Mouse (Mus musculus) T-helper 17 cell (primary cell): ENCODE measurements around the gene Slc1a2.

Experiments
- in situ Hi-C, 2 experiments: fragments of 300-600 bp; cut with MboI, MseI; formaldehyde crosslinking; loops; 1 replicate in 1 of 2; 2 replicates in 1 of 2; pipeline ENCODE4 v1.15.1; 2025; ENCODE audit warnings: high pct_unique_total_duplicates in 2 of 2

Gene Slc1a2

DNA sequence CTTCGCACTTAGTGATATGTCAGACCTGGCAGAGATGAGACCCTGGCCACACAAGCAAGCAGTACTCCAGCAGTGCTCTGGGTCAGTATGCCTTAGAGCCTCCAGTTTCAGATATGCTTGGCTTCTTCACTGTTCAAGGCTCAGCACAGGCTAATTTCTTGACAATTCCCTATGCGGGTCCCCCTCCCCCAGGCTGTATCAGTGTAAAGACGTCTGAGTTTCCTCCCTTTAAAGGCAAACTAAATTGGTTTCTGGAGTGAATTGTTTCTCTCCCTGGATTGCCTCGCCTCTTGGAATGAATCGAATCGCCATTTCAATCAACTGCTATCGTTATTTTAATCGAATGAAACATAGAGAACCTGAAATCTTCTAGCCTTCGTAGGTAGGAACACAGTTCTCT lies 4.5 kb downstream of the Slc1a2 start:
- in situ Hi-C loops: loop anchor here in 1 of 2 experiments (25.0 kb wide), 1 partner anchor 674 kb away; no protein-coding TSS in a partner anchor

DNA sequence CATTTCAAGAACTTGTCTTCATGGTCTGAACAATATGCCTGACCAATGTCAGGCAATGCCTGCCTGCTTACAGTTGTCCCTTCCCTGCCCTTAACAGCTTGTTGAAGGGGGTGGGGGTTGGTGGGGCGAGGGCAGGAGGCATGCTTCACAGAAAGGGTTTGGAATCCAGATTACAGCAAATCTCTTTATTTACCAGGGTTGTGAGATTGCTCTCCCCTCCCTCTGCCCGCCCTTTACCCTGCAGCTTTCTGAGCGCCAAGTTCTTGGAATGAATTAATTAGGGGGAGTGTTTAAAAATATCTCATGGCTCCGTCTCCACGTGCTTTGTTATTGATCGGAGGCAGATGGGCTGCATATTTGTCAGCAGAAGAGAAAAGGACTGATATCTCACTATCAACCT lies 4.9 kb downstream of the Slc1a2 start:
- in situ Hi-C loops: loop anchor here in 1 of 2 experiments (25.0 kb wide), 1 partner anchor 674 kb away; no protein-coding TSS in a partner anchor

GRCm38 (mm10) chr2:102663865-102664264 lies 5.4 kb downstream of the Slc1a2 start:
- in situ Hi-C loops: loop anchor here in 1 of 2 experiments (25.0 kb wide), 1 partner anchor 673 kb away; no protein-coding TSS in a partner anchor

GRCm38 (mm10) chr2:102667981-102668380 lies 9.5 kb downstream of the Slc1a2 start:
- in situ Hi-C loops: loop anchor here in 1 of 2 experiments (25.0 kb wide), 1 partner anchor 669 kb away; no protein-coding TSS in a partner anchor

- in situ Hi-C loops: loop anchor here in 1 of 2 experiments (25.0 kb wide), 1 partner anchor 668 kb away; no protein-coding TSS in a partner anchor
Observed at GRCm38 (mm10) chr2:102669580-102669979, 11.1 kb downstream of the Slc1a2 start.

DNA sequence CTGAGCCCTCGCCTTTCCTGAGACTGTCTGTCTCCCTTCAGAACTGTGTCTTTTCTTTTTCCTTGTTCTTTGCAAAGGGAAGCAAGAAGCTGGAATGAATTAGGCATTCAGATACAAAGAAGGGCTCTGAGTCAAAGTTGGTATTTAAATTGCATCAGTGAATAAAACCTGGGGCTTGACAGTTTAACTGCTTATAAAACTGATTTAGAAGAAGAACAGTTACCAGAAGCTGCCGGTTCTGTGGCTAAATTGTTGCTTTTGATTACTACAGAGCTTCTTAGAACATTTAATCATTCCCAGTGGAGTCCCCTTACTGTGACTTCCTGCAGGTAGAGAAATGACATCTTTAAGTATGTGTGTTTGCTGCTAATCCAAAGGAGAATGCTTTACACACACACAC lies 16.1 kb downstream of the Slc1a2 start:
- in situ Hi-C loops: loop anchor here in 1 of 2 experiments (25.0 kb wide), 1 partner anchor 663 kb away; no protein-coding TSS in a partner anchor

DNA sequence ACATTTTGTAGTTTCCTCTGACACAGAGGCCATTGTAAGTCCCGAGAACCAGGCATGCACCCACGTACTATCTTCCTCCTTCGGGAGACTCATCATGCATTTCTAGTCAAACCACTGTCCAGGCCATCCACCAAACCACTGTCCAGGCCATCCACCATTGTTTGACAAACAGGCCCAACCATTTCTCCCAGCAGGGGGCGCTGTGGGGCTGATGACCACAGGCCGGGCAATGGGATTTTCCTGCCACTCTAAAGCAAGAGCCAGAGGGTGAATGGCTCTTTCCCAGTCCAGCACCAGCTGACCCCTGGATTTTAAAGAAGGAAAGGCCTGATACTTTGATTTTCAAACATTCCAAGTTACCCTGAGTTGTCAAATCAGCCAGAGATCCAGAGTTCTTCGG lies 16.8 kb downstream of the Slc1a2 start:
- in situ Hi-C loops: loop anchor here in 1 of 2 experiments (5.0 kb wide), 1 partner anchor 402 kb away; no protein-coding TSS in a partner anchor

GRCm38 (mm10) chr2:102676716-102677312 lies 18.4 kb downstream of the Slc1a2 start:
- in situ Hi-C loops: loop anchor here in 1 of 2 experiments (5.0 kb wide), 1 partner anchor 400 kb away; no protein-coding TSS in a partner anchor

DNA sequence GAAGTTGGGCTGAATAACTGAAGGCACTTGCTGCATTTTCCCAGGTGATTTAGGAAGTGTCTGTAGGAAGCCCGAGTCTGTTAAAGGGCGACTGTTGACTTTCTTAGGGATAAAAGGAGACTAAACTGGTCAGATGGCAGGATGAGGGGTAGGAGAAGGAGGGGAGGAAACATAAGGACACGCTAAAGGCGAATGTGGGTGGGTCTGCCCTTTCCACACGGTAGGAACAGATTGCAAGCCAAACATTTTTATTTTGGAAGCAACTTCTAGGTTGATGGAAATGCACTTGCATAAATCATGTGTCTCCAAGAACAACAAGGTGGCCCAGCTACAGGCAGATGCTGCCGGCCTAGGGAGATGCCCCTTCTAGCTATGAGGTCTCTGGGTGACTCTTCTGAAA lies 18.9 kb downstream of the Slc1a2 start:
- in situ Hi-C loops: loop anchor here in 1 of 2 experiments (5.0 kb wide), 1 partner anchor 400 kb away; no protein-coding TSS in a partner anchor

- in situ Hi-C loops: loop anchor here (5.0 kb wide), 2 partner anchors 121 to 336 kb away; no protein-coding TSS in a partner anchor
Observed at GRCm38 (mm10) chr2:102681351-102681750, 22.9 kb downstream of the Slc1a2 start.

DNA sequence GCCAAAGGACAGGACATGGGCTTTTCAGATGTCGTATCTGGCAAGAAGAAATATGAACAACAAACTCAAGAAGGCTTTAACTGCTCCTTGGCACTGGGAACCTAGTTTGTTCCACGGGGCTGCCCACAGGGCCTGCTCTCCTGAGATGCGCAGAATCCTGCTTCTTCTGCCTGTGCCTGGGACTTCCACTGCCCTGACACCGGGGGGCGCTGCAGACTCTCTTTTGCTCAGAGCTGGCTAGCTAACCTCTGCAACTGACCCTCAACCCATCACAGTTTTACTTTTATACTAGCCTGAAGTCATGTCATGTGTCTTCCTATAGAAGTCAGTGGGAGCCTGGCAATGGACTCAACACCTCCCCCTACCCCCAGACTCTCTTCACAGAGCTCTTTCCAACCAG lies 23.7 kb downstream of the Slc1a2 start:
- in situ Hi-C loops: loop anchor here (5.0 kb wide), 2 partner anchors 120 to 335 kb away; no protein-coding TSS in a partner anchor

- in situ Hi-C loops: loop anchor here (5.0 kb wide), 2 partner anchors 42 to 402 kb away; no protein-coding TSS in a partner anchor
Observed at GRCm38 (mm10) chr2:102685371-102686107, 27.1 kb downstream of the Slc1a2 start.

DNA sequence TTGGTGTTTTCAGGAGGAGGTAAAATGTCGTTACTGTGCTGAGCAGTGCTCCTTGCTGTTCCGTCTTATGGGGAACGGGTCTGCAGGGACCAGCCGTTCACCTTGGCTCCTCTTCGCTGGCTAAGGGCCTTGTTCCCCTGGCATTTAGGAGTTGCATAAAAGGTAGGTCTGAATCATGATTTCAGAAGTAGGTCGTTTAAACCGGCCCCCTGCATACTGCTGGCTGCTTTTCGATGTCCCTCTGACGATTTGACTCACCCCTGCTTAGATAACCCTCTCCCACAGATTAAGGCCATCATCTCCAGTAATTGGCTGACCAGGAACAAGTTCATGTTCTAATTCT lies 27.6 kb downstream of the Slc1a2 start:
- in situ Hi-C loops: loop anchor here (5.0 kb wide), 2 partner anchors 41 to 401 kb away; no protein-coding TSS in a partner anchor

DNA sequence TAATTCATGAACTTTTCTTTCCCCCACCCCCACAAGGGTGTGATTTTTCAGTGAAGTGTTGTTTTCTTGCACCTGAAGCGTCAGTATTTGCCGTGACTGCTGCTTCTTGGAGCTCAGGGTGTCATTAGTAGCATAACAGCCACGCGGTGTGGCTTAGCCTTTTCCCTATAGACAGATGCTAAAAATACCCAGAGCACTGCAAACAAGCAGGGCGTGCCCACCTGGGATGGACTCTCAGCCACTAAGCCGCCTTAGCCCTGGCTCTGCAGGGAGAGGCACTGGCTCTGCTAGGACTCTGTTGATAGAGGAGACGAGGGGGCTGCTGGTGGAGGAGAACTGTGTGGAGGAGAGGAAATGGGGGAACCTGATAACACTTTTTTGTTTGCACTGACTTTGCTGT lies 35.1 kb downstream of the Slc1a2 start:
- in situ Hi-C loops: no loop called here

DNA sequence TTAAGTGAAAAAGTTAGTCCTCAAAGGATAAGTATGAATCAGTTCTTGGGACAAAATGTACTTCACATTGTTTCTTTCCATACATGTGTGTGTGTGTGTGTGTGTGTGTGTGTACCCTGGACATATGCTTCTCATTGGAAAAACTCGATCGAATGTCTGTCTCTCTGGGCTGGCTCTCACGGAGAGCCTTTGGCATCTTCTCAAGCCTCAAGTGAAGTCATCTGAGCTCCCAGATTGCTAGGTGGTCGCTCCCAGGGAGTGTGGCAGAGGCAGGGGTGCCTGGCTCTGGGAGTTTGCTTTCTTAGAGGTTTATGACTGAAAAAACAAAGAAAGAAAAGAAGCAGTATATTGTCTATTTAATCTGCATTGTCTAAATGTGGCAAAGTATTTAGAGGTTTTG lies 36.3 kb downstream of the Slc1a2 start:
- in situ Hi-C loops: loop anchor here in 1 of 2 experiments (5.0 kb wide), 1 partner anchor 48 kb away; no protein-coding TSS in a partner anchor

DNA sequence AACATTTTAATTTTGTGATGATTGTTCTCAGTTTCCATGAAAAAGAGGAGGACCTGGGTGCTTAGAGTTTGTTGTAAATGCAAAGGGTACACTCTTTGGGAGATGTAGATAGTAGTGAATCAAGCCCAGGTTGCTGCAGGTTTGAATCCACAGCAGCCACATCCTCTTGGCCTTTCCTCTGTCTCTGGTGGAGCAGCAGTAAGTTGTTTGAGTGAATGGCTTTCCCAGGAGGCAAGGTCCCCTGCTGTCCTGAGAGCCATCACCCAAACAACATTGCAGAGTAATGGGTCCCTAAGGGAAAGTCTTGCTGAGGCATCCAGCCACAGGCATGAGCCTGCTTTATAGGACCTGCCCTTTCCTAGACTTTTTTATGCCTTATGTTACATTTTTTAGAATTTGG lies 37.1 kb downstream of the Slc1a2 start:
- in situ Hi-C loops: loop anchor here in 1 of 2 experiments (5.0 kb wide), 1 partner anchor 47 kb away; no protein-coding TSS in a partner anchor

GRCm38 (mm10) chr2:102697732-102698131 lies 39.3 kb downstream of the Slc1a2 start:
- in situ Hi-C loops: loop anchor here in 1 of 2 experiments (5.0 kb wide), 1 partner anchor 45 kb away; no protein-coding TSS in a partner anchor

- in situ Hi-C loops: loop anchor here in 1 of 2 experiments (5.0 to 10.0 kb wide), 2 partner anchors 42 to 1385 kb away; no protein-coding TSS in a partner anchor
Observed at GRCm38 (mm10) chr2:102699921-102700320, 41.5 kb downstream of the Slc1a2 start.

- in situ Hi-C loops: loop anchor here in 1 of 2 experiments (10.0 kb wide), 1 partner anchor 1386 kb away; no protein-coding TSS in a partner anchor
Observed at GRCm38 (mm10) chr2:102700695-102701094, 42.2 kb downstream of the Slc1a2 start.

- in situ Hi-C loops: loop anchor here in 1 of 2 experiments (10.0 kb wide), 1 partner anchor 1387 kb away; no protein-coding TSS in a partner anchor
Observed at GRCm38 (mm10) chr2:102701382-102701781, 42.9 kb downstream of the Slc1a2 start.

DNA sequence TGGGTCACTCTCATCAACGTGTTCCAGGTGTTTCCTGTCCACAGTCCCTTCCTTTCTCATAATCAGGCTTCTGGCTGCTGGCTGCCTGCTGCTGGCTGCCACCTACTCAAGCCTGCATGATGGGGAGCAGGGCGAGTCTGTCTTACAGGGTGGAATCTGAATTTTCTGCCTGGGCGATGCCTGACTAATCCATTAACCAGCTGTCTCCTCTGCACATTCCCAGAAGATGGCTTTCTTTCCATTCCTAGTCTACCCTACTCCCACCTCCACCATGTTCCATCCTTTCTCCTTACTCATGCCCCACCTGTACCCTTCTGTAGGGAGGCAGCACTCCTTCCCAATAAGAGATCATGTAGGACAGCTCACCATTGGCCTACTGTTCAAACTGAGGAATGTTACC lies 45.1 kb downstream of the Slc1a2 start:
- in situ Hi-C loops: loop anchor here in 1 of 2 experiments (10.0 kb wide), 1 partner anchor 1389 kb away; no protein-coding TSS in a partner anchor
